Mouse (Mus musculus): ENCODE measurements at regions not wholly inside any gene's neighbourhood (a gene's known extent, or its start where the extent isn't known, plus 50 kb on each side); places are given as distances from the start of the nearest gene placed in this dataset.
A peak's percentile ranks its signal among the peaks of the same experiment; 100 is the strongest.
"Not testable (repeated sequence)": the region's sequence is repeated elsewhere in the genome, so short reads cannot be mapped to it uniquely, and the experiment has no call there.

DNA sequence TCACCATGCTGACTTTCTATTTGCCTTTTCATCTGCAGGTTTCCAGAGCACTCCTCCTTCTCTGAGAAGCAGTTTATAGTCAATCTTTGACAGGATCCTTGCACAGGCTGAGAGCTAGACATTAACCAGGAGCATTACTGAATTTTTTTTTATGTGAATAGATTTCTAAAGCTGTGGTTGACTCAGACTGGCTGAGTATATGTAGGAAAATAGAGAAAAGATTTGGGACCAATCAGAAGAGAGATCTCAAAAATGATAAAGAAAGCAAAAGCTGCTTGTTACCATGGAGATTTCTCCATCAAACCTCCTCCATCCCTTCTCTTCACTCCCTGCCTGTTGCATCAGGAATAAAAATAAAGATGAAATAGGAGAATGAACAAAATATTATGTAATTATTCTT is 731.2 kb upstream of the Ndn start:
- TF ChIP-seq CTCF (IDR thresholded peaks at IDR 0.05; ENCODE audit: borderline replicate concordance, extremely low read depth, insufficient read depth, insufficient read length) (no peak), POLR2A (IDR thresholded peaks at IDR 0.05; ENCODE audit: borderline replicate concordance, extremely low read depth, insufficient read depth, insufficient read length, poor library complexity, severe bottlenecking) (no peak)
- peak; percentile 9 for DNase-seq (ENCODE audit: low read depth)

- TF ChIP-seq POLR2A (IDR thresholded peaks at IDR 0.05; ENCODE audit: borderline replicate concordance, extremely low read depth, insufficient read depth, insufficient read length, poor library complexity, severe bottlenecking), result no peak
- TF ChIP-seq CTCF (IDR thresholded peaks at IDR 0.05; ENCODE audit: borderline replicate concordance, extremely low read depth, insufficient read depth, insufficient read length), result no peak
- DNase-seq (ENCODE audit: low read depth), result peak; percentile 47
Measured at GRCm38 (mm10) chr7:61644893-61645545, 701.4 kb upstream of the Ndn start.

GRCm38 (mm10) chr7:61658086-61658485 is 688.3 kb upstream of the Ndn start:
- TF ChIP-seq POLR2A (IDR thresholded peaks at IDR 0.05; ENCODE audit: borderline replicate concordance, extremely low read depth, insufficient read depth, insufficient read length, poor library complexity, severe bottlenecking) (no peak), CTCF (IDR thresholded peaks at IDR 0.05; ENCODE audit: borderline replicate concordance, extremely low read depth, insufficient read depth, insufficient read length) (no peak)
- no peak for DNase-seq (ENCODE audit: low read depth)

GRCm38 (mm10) chr7:61683080-61683479 is 663.3 kb upstream of the Ndn start:
- peak; percentile 40 for DNase-seq (ENCODE audit: low read depth)

GRCm38 (mm10) chr7:61685052-61685655 is 661.2 kb upstream of the Ndn start:
- TF ChIP-seq CTCF (IDR thresholded peaks at IDR 0.05; ENCODE audit: borderline replicate concordance, extremely low read depth, insufficient read depth, insufficient read length) (no peak), POLR2A (IDR thresholded peaks at IDR 0.05; ENCODE audit: borderline replicate concordance, extremely low read depth, insufficient read depth, insufficient read length, poor library complexity, severe bottlenecking) (no peak)

More at GRCm38 (mm10) chr7:61683080-61683479, 663.3 kb upstream of the Ndn start:
- TF ChIP-seq POLR2A (IDR thresholded peaks at IDR 0.05; ENCODE audit: borderline replicate concordance, extremely low read depth, insufficient read depth, insufficient read length, poor library complexity, severe bottlenecking) (no peak), CTCF (IDR thresholded peaks at IDR 0.05; ENCODE audit: borderline replicate concordance, extremely low read depth, insufficient read depth, insufficient read length) (no peak)

GRCm38 (mm10) chr7:61726149-61726548 is 620.2 kb upstream of the Ndn start:
- peak; percentile 62 for DNase-seq (ENCODE audit: low read depth)
- TF ChIP-seq CTCF (IDR thresholded peaks at IDR 0.05; ENCODE audit: borderline replicate concordance, extremely low read depth, insufficient read depth, insufficient read length) (no peak), POLR2A (IDR thresholded peaks at IDR 0.05; ENCODE audit: borderline replicate concordance, extremely low read depth, insufficient read depth, insufficient read length, poor library complexity, severe bottlenecking) (no peak)

More at GRCm38 (mm10) chr7:61685052-61685655, 661.2 kb upstream of the Ndn start:
- DNase-seq (ENCODE audit: low read depth), result peak; percentile 47

- no peak for DNase-seq (ENCODE audit: low read depth)
- TF ChIP-seq CTCF (IDR thresholded peaks at IDR 0.05; ENCODE audit: borderline replicate concordance, extremely low read depth, insufficient read depth, insufficient read length), result no peak
- no peak for TF ChIP-seq POLR2A (IDR thresholded peaks at IDR 0.05; ENCODE audit: borderline replicate concordance, extremely low read depth, insufficient read depth, insufficient read length, poor library complexity, severe bottlenecking)
Measured at GRCm38 (mm10) chr7:61737511-61737910, 608.9 kb upstream of the Ndn start.

- not testable (repeated sequence) for DNase-seq (ENCODE audit: low read depth)
Measured at GRCm38 (mm10) chr7:61739336-61739735, 607.0 kb upstream of the Ndn start.

- TF ChIP-seq CTCF (IDR thresholded peaks at IDR 0.05; ENCODE audit: borderline replicate concordance, extremely low read depth, insufficient read depth, insufficient read length) (no peak), POLR2A (IDR thresholded peaks at IDR 0.05; ENCODE audit: borderline replicate concordance, extremely low read depth, insufficient read depth, insufficient read length, poor library complexity, severe bottlenecking) (no peak)
- peak; percentile 42 for DNase-seq (ENCODE audit: low read depth)
Measured at GRCm38 (mm10) chr7:61769826-61770225, 576.5 kb upstream of the Ndn start.

GRCm38 (mm10) chr7:61790113-61790796 is 556.1 kb upstream of the Ndn start:
- DNase-seq (ENCODE audit: low read depth), result peak; percentile 55
- no peak for TF ChIP-seq CTCF (IDR thresholded peaks at IDR 0.05; ENCODE audit: borderline replicate concordance, extremely low read depth, insufficient read depth, insufficient read length)
- TF ChIP-seq POLR2A (IDR thresholded peaks at IDR 0.05; ENCODE audit: borderline replicate concordance, extremely low read depth, insufficient read depth, insufficient read length, poor library complexity, severe bottlenecking), result no peak

DNA sequence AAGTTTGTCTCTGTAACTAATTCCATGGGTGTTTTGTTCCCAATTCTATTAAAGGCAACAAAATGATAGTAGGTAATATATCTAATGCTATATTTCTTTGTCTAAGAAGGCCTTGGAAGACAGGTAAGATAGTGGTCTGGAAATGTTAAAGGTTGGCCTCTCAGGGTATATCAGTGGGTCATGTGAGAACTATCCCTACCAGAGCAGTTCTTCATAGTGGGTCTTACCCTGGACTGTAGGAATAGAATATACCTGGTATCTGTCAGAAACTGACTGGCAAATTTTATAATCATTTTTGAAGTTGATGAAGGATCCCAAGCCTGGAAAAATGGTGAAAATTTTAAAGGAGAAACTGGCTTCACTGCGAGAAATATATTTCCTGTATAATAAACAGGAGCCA is 509.5 kb upstream of the Ndn start:
- no peak for DNase-seq (ENCODE audit: low read depth)
- TF ChIP-seq CTCF (IDR thresholded peaks at IDR 0.05; ENCODE audit: borderline replicate concordance, extremely low read depth, insufficient read depth, insufficient read length) (no peak), POLR2A (IDR thresholded peaks at IDR 0.05; ENCODE audit: borderline replicate concordance, extremely low read depth, insufficient read depth, insufficient read length, poor library complexity, severe bottlenecking) (no peak)

GRCm38 (mm10) chr7:61837240-61837639 is 509.1 kb upstream of the Ndn start:
- peak; percentile 95 for DNase-seq (ENCODE audit: low read depth)
- 0 out of 2 replicates have a peak, but pooled peaks have one; percentile 21 for TF ChIP-seq POLR2A (IDR thresholded peaks at IDR 0.05; ENCODE audit: borderline replicate concordance, extremely low read depth, insufficient read depth, insufficient read length, poor library complexity, severe bottlenecking)
- TF ChIP-seq CTCF (IDR thresholded peaks at IDR 0.05; ENCODE audit: borderline replicate concordance, extremely low read depth, insufficient read depth, insufficient read length), result no peak

Data from brain, embryonic 14.5 days (tissue).